Mouse (Mus musculus) neural tube, embryonic 11.5 days (tissue): Measurements from ENCODE around the gene Olfr874. TPM values are rescaled to one million over a fixed set of nuclear protein-coding genes. Genes with fewer than 3 reads are reported as not detected.
A peak's percentile ranks its signal among the peaks of the same experiment; 100 is the strongest.
"Not testable (repeated sequence)": the region's sequence is repeated elsewhere in the genome, so short reads cannot be mapped to it uniquely, and the experiment has no call there.

ENCODE experiments used
- ATAC-seq: fragments of 200-750 bp; cut with Nextera tagmentation; 2 replicates; pipeline ENCODE4 v1.8.0; 2017; ENCODE audit warnings: moderate number of reproducible peaks, mild to moderate bottlenecking, moderate TSS enrichment, moderate library complexity; ENCODE audit not compliant: insufficient read depth, low FRiP score, low TSS enrichment
- DNase-seq: peaks from one replicate; pipeline ENCODE4 v3.0.0-alpha.2; 2015; ENCODE audit warnings: low spot score
- H3K27ac ChIP-seq: fragments of 300-500 bp; sonication (generic); 2 replicates; pipeline ENCODE4 v1.5.1; 2014; ENCODE audit warnings: low read depth, mild to moderate bottlenecking, low read length
- H3K27me3 ChIP-seq: fragments of 300-500 bp; sonication (generic); 2 replicates; pipeline ENCODE4 v1.6.1; 2014; ENCODE audit warnings: mild to moderate bottlenecking, low read length, mixed read lengths; ENCODE audit not compliant: control insufficient read depth, insufficient read depth
- H3K36me3 ChIP-seq: fragments of 300-500 bp; sonication (generic); 2 replicates; pipeline ENCODE4 v1.6.1; 2014; ENCODE audit warnings: mild to moderate bottlenecking, low read length, moderate library complexity, mixed read lengths; ENCODE audit not compliant: control insufficient read depth, insufficient read depth
- H3K4me1 ChIP-seq: fragments of 300-500 bp; sonication (generic); 2 replicates; pipeline ENCODE4 v1.6.1; 2014; ENCODE audit warnings: low read length, mixed read lengths; ENCODE audit not compliant: control insufficient read depth, insufficient read depth
- H3K4me2 ChIP-seq: fragments of 300-500 bp; sonication (generic); 2 replicates; pipeline ENCODE4 v1.6.1; 2014; ENCODE audit warnings: low read depth, mild to moderate bottlenecking, moderate library complexity
- H3K4me3 ChIP-seq: fragments of 300-500 bp; sonication (generic); 2 replicates; pipeline ENCODE4 v1.5.1; 2014; ENCODE audit warnings: low read depth, low read length
- H3K9ac ChIP-seq: fragments of 300-500 bp; sonication (generic); 2 replicates; pipeline ENCODE4 v1.6.1; 2014; ENCODE audit warnings: mild to moderate bottlenecking, low read length
- H3K9me3 ChIP-seq: fragments of 300-500 bp; sonication (generic); 2 replicates; pipeline ENCODE4 v1.6.1; 2016; ENCODE audit warnings: low read length; ENCODE audit not compliant: control insufficient read depth
- WGBS: fragments of 180-500 bp; shearing (Covaris S2); extraction: QIAGEN DNeasy Blood & Tissue Kit; methylation state at CpG from one replicate; pipeline ENCODE4 v1.1.7; 2014; 5-methylcytosine and 5-hydroxymethylcytosine counted together
- polyA plus RNA-seq: library from polyadenylated mRNA; unstranded; fragments of >200 nt; fragmentation: Nextera tagmentation; extraction: Ambion mirVana; gene quantifications from 2 replicates; pipeline ENCODE4 v1.2.1, GENCODE M21; 2014

The Olfr874 gene
- polyA plus RNA-seq, 1 experiment from 2014 or later = not detected

DNA sequence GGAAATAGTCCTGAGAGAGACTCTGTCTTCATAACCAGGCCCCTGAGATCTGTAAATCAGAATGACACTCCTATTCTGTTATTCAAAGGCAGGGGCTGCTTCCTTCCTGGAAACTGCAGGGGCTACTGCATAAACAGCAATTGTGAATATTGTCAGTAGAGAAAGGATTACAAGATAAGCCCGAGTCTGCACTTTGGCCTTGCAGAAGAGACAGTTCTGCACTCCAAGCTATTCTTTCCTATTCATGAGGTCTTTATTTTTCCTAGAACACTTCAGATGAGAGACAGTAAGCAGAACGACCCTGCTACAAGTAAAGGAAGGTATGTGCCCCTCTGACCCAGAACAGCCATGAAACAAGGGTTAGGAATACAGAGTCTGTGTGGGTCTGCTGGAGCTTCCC is 26.9 kb downstream of the Olfr874 start, which contains the start of gene Olfr875:
Olfr875 (plus strand) TSS at position 99 of the 400 bp plus-strand sequence.
- Histone ChIP-seq H3K9ac (no peak within 1 kb of the TSS), H3K4me3 (no peak within 1 kb of the TSS), H3K9me3 (no peaks in the 10 kb centered on the region), H3K4me1 (no peaks in the 10 kb centered on the region), H3K36me3 (no peaks in the 10 kb centered on the region), H3K4me2 (no peak within 1 kb of the TSS), H3K27me3 (no peaks in the 10 kb centered on the region), H3K27ac (no peak within 1 kb of the TSS)
- DNase-seq (no peak), ATAC-seq (no peak)
- WGBS = 37% methylated on average over 2 of the region's 2 CpGs

DNA sequence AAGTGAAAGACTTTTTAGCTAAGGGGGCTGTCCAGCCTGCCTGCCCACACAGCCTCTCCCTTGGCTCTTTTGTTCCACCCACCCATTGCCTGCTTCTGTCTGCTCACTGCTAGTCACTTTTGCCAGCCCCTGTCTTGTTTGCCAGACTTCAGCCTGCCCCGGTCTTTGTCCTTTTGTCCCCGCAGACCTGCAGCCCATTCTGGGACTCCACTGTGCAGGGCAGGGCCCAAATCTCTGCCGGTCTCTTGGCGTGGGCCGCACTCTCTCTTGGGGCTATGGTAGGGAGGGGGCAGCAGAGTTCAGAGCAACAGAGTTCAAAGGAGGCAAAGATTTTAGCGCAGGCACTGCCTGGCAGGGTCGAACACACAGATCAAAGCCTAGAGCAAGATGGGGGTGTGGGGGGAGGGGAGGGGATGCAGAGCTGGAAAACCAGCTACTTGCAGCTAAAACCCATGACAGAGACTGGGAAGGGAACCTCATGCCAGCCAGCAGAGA is 37.9 kb downstream of the Olfr874 start:
- peaks cover 5% of the 10 kb centered on the region; the same call in 1 of the 2 replicates for H3K4me1 ChIP-seq
- no peaks in the 10 kb centered on the region for H3K9me3 ChIP-seq
- no peaks in the 10 kb centered on the region for H3K36me3 ChIP-seq
- no peaks in the 10 kb centered on the region for H3K27me3 ChIP-seq
- 2% methylated on average over 7 of the region's 7 CpGs for WGBS
- ATAC-seq = peak; percentile 90
- H3K4me2 ChIP-seq = peak overlapping the region; percentile 44
- peak overlapping the region; percentile 70 for H3K9ac ChIP-seq
- peak overlapping the region; percentile 76 for H3K27ac ChIP-seq
- H3K4me3 ChIP-seq = peak overlapping the region; percentile 12; the same call in 1 of the 2 replicates
- peak; percentile 61 for DNase-seq

DNA sequence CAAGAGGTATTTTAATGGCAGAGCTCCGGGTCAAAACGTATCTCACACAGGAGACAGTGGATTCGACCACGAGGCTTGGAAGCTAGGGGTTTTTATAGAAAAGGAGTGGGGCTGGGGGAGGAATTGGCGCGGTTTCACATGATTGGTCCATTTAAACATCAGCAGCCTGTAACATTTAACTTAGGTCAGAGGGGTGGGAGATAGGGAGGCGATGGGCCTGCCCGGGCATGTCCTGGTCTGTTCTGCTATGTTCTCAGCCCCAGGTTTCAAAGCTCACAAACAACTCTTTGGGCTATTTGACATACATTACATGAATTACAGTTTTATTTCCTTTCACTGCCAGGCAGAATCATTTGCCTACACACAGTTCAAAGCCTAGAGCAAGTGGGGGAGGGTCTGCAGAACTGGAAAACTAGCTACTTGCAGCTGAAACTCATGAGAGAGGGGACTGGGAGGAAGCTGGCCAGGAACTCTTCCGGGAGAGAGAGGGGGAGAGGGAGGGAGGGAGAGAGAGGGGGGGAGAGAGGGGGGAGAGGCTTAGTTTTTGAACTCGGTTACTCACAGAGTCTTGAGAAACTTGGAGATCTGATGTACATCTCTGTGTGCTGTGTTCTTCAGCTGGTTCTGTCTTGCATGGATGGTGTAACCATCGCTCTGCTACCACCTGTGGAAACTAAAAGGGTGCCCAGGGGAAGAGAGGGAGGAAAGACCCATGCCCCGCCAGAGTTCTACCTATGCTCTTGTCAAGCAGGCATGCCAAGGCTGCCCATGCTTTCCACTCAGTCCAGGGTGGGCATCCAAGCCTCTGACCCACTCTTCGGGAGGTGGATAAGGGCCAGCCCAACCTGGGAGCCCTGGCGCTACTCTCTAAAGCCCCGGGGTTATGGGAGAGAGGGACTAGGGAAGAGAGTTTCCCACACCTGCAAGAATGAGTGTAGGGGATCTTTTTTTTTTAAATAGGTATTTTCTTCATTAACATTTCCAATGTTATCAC is 38.8 kb downstream of the Olfr874 start:
- H3K4me3 ChIP-seq, H3K27ac ChIP-seq, H3K4me1 ChIP-seq, H3K4me2 ChIP-seq, H3K9ac ChIP-seq, H3K9me3 ChIP-seq, DNase-seq, H3K36me3 ChIP-seq, H3K27me3 ChIP-seq: not testable (repeated sequence)
- ATAC-seq = peak; percentile 55
- WGBS = 78% methylated on average over 8 of the region's 15 CpGs

DNA sequence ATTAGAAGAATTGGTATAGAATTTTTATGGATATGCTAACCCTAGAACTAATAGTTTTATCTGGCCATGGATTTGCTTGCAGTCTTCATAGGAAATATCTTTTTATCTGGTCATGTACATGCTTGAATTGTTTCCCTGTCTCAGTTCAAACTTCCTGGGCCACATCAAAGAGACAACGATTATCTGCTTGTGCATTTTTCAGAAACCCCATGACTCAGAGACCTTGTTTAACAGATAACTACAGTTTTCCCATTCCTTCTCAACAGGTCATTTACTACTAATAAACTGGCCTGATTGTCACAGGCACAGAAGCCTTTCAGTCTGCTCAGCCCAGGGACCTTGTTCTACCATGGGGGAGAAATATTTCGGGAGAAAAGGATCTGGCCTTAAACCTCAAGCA is 41.5 kb downstream of the Olfr874 start:
- H3K4me3 ChIP-seq = no peak overlapping the region
- H3K4me1 ChIP-seq = peaks cover 5% of the 10 kb centered on the region; the same call in 1 of the 2 replicates
- no peak for ATAC-seq
- 83% methylated on average over 2 of the region's 2 CpGs for WGBS
- H3K36me3 ChIP-seq = no peaks in the 10 kb centered on the region
- H3K9ac ChIP-seq = no peak overlapping the region
- no peak for DNase-seq
- no peak overlapping the region for H3K27ac ChIP-seq
- H3K9me3 ChIP-seq = no peaks in the 10 kb centered on the region
- H3K4me2 ChIP-seq = no peak overlapping the region
- no peaks in the 10 kb centered on the region for H3K27me3 ChIP-seq

Other genes with a start within 250 kb of the Olfr874 start
- 33.1 and 35.7 TPM in 2 replicates for gene Esam, start 217.0 kb upstream of the Olfr874 start, polyA plus RNA-seq
- 0.38 TPM in 1 of 2 replicates, not detected in the other for gene Vsig2, start 205.9 kb upstream of the Olfr874 start, polyA plus RNA-seq
- gene Nrgn, start 192.2 kb upstream of the Olfr874 start, polyA plus RNA-seq = 2.3 and 2.5 TPM in 2 replicates
- gene Siae, start 189.4 kb upstream of the Olfr874 start, polyA plus RNA-seq = 9.0 and 9.6 TPM in 2 replicates
- gene Spa17, start 131.4 kb upstream of the Olfr874 start, polyA plus RNA-seq = 13.3 and 16.0 TPM in 2 replicates
- 135 and 142 TPM in 2 replicates for gene Tbrg1, start 87.8 kb upstream of the Olfr874 start, polyA plus RNA-seq
- not detected in 2 replicates for gene Panx3, start 75.9 kb upstream of the Olfr874 start, polyA plus RNA-seq
- not detected in 2 replicates for gene Olfr160, start 28.9 kb upstream of the Olfr874 start, polyA plus RNA-seq
- gene Olfr875, start 26.8 kb downstream of the Olfr874 start, polyA plus RNA-seq = not detected in 2 replicates
- gene Olfr876, start 57.9 kb downstream of the Olfr874 start, polyA plus RNA-seq = not detected in 2 replicates
- not detected in 2 replicates for gene Olfr877, start 109.2 kb downstream of the Olfr874 start, polyA plus RNA-seq
- gene Olfr145, start 151.6 kb downstream of the Olfr874 start, polyA plus RNA-seq = not detected in 2 replicates
- not detected in 2 replicates for gene Olfr878, start 172.7 kb downstream of the Olfr874 start, polyA plus RNA-seq
- not detected in 2 replicates for gene Olfr881, start 246.7 kb downstream of the Olfr874 start, polyA plus RNA-seq